Mouse (Mus musculus): ENCODE results near the gene Hbs1l.

DNA sequence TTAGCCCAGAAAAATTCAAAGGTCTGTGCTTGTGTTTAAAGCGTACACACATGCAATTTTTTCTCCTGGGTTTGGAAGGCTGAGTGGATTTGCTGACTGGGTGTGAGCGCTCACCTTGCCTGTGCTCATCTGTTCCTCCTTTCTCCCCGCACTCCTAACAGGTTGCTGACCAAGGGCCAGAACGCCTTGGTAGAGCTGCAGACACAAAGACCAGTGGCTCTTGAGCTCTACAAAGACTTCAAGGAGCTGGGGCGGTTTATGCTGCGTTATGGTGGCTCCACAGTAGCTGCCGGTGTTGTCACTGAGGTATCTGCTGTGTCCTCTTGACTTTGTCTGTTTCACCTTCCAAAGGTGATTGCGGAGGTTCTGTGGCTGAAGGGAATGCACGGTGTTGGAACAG is 71.7 kb downstream of the Hbs1l start:
- TF ChIP-seq CTCF (IDR thresholded peaks at IDR 0.05; ENCODE audit: low read depth): no peak
- TF ChIP-seq EP300 (IDR thresholded peaks at IDR 0.05; ENCODE audit: low read depth): no peak
